ENCODE assay signal across 22 mouse cellular contexts in the genomic region with DNA sequence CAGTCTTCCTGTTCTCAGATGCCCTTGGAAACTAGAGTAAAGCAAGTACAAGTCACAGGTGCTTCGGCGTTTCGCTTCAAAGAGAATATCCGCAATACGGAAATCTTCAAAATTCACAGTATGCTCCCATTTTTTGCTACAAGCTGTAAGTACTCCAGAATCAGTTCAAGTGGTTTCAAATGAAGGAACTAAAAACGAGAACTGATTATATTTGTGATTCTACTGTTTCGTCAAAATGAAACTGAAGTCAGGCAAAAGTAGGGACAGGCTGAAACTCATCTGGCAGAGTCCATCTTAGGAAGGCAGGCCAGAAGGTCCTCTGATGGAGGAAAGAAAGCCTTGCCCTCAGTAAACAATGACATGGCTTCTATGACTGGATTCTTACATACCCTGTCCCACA. TPM values are rescaled to one million over a fixed set of nuclear protein-coding genes. Genes with fewer than 3 reads are reported as not detected.
DNase-seq lines count a peak whose midpoint lies in the region; ATAC-seq and TF ChIP-seq lines count a peak whose summit lies in the region.
"Had no signal": no experiment of that assay in that cellular context is flagged by ENCODE, and none has a peak within 500 bp of the region (broad histone marks: within the 10 kb centered on the region; RNA-seq: fewer than 3 reads in every experiment).

No protein-coding gene starts in this region.

- H3K27ac ChIP-seq in CH12.LX (ENCODE audit: insufficient read depth, low read depth): peak overlapping the region; percentile 78; the same call in 1 of the 2 replicates
- peak overlapping the region; percentile 37; the same call in 1 of the 2 replicates for H3K27ac ChIP-seq in brown adipose tissue, adult 24 weeks (replicated peaks; ENCODE audit: low read depth, low read length)
- H3K27ac ChIP-seq in midbrain, embryonic 15.5 days: no peak overlapping the region
- H3K27ac ChIP-seq: embryonic facial prominence, embryonic 10.5 days; embryonic facial prominence, embryonic 12.5 days; forebrain, embryonic 13.5 days; forebrain, embryonic 15.5 days had no signal

- TF ChIP-seq EP300 in CH12.LX (IDR thresholded peaks at IDR 0.05; ENCODE audit: low read length): peak; percentile 85

- peak; percentile 66 for DNase-seq in CH12.LX (ENCODE audit: extremely low read depth)
- DNase-seq in thymus, postnatal 4 days: no peak
- DNase-seq in frontal cortex, postnatal 25 days (ENCODE audit: low spot score in 2 of 2): no peak
- DNase-seq in natural killer cell, adult 2 months (ENCODE audit: low spot score in 2 of 2): no peak
- DNase-seq: adrenal gland, adult 8-10 months; adrenal gland, postnatal 14 days; adrenal gland, postnatal 36 days; B cell, adult 2 months; cerebellum, adult 11-12 months; cerebellum, postnatal 10 days; cerebellum, postnatal 25 days; forebrain, postnatal 0 days had no signal

- no peak overlapping the region for H3K4me3 ChIP-seq in CH12.LX (replicated peaks in 1 of 3; ENCODE audit: low read depth in 2 of 3, low read length in 2 of 3, poor library complexity in 1 of 3)
- H3K4me3 ChIP-seq in brown adipose tissue, adult 24 weeks (ENCODE audit: insufficient read depth, low read depth, low read length): no peak overlapping the region
- H3K4me3 ChIP-seq in midbrain, embryonic 15.5 days: no peak overlapping the region
- H3K4me3 ChIP-seq: embryonic facial prominence, embryonic 10.5 days; embryonic facial prominence, embryonic 12.5 days; forebrain, embryonic 13.5 days; forebrain, embryonic 15.5 days had no signal

- no peak for TF ChIP-seq POLR2A in CH12.LX (IDR thresholded peaks at IDR 0.05; ENCODE audit: low read depth, low read length)

- in situ Hi-C loops in CH12.LX (cut with MboI; ENCODE audit: low pct_ligation_motif_present, low pct_unique_long_range_greater_than_20kb, low sequenced_read_pairs): no loop called here

- no peak for TF ChIP-seq CTCF in CH12.LX (conservative IDR thresholded peaks at IDR 0.05 in 1 of 2, IDR thresholded peaks at IDR 0.05 in 1 of 2; ENCODE audit: low read depth in 2 of 2, low read length in 2 of 2)

- dilution Hi-C loops in CH12.LX (cut with MboI; ENCODE audit: extremely low pct_ligation_motif_present, extremely low pct_unique_long_range_greater_than_20kb, low sequenced_read_pairs): no loop called here

- peaks cover 0 to 15% of the 10 kb centered on the region in 2 experiments; a peak in 2 of 4 replicates for H3K4me1 ChIP-seq in CH12.LX (ENCODE audit: control insufficient read depth in 1 of 2, insufficient read depth in 2 of 2)
- no peaks in the 10 kb centered on the region for H3K4me1 ChIP-seq in brown adipose tissue, adult 24 weeks (ENCODE audit: control insufficient read depth, insufficient read depth, insufficient read length, low read length)
- H3K4me1 ChIP-seq in midbrain, embryonic 15.5 days: no peaks in the 10 kb centered on the region
- H3K4me1 ChIP-seq: embryonic facial prominence, embryonic 10.5 days; embryonic facial prominence, embryonic 12.5 days; forebrain, embryonic 13.5 days; forebrain, embryonic 15.5 days had no signal

- H3K79me2 ChIP-seq in CH12.LX (replicated peaks; ENCODE audit: control insufficient read depth, extremely low read depth, insufficient read depth, poor library complexity, severe bottlenecking): no peaks in the 10 kb centered on the region

- H3K9ac ChIP-seq in CH12.LX (ENCODE audit: insufficient read depth, low read depth): peak overlapping the region; percentile 32
- H3K9ac ChIP-seq in midbrain, embryonic 15.5 days: no peak overlapping the region
- H3K9ac ChIP-seq: embryonic facial prominence, embryonic 12.5 days; forebrain, embryonic 13.5 days; forebrain, embryonic 15.5 days; forebrain, postnatal 0 days had no signal

- H3K36me3 ChIP-seq in CH12.LX (replicated peaks in 1 of 2; ENCODE audit: control insufficient read depth in 1 of 2, insufficient read depth in 1 of 2, low read length in 1 of 2): peaks cover 5 to 28% of the 10 kb centered on the region in 2 experiments
- peaks cover 5% of the 10 kb centered on the region; the same call in 1 of the 2 replicates for H3K36me3 ChIP-seq in midbrain, embryonic 15.5 days (replicated peaks)

- ATAC-seq in megakaryocyte, adult 5-6 weeks (ENCODE audit: poor library complexity, severe bottlenecking): 0 out of 2 replicates have a peak, but pooled peaks have one; percentile 7
- ATAC-seq in midbrain, embryonic 15.5 days (replicated peaks): no peak
- ATAC-seq: activated CD4-positive, CD25-positive, alpha-beta regulatory T cell, adult 4 months; CD4-positive, CD25-positive, alpha-beta regulatory T cell, adult 4 months; forebrain, embryonic 13.5 days; forebrain, embryonic 15.5 days; forebrain, postnatal 0 days; Patski had no signal

- 0 out of 2 replicates have a peak overlapping the region, but pooled peaks have one; percentile 21 for H3K4me2 ChIP-seq in CH12.LX (ENCODE audit: insufficient read depth, low read depth, poor library complexity, severe bottlenecking)
- no peak overlapping the region for H3K4me2 ChIP-seq in midbrain, embryonic 15.5 days
- H3K4me2 ChIP-seq: embryonic facial prominence, embryonic 12.5 days; forebrain, embryonic 13.5 days; forebrain, embryonic 15.5 days had no signal

- 93% methylated on average over 7 of the region's 7 CpGs for WGBS in midbrain, embryonic 15.5 days

- H3K9me3 ChIP-seq in CH12.LX (replicated peaks; ENCODE audit: low read length): no peaks in the 10 kb centered on the region
- H3K9me3 ChIP-seq in midbrain, embryonic 15.5 days: no peaks in the 10 kb centered on the region
- H3K9me3 ChIP-seq: embryonic facial prominence, embryonic 10.5 days; embryonic facial prominence, embryonic 12.5 days; forebrain, embryonic 13.5 days; forebrain, embryonic 15.5 days had no signal

- no peak for TF ChIP-seq RAD21 in CH12.LX (IDR thresholded peaks at IDR 0.05; ENCODE audit: low read depth, low read length)

- no peaks in the 10 kb centered on the region for H3K27me3 ChIP-seq in CH12.LX (replicated peaks)
- H3K27me3 ChIP-seq in midbrain, embryonic 15.5 days (replicated peaks): no peaks in the 10 kb centered on the region
- H3K27me3 ChIP-seq: forebrain, embryonic 13.5 days; forebrain, embryonic 15.5 days had no signal

TF ChIP-seq in CH12.LX, 34 proteins besides CTCF, POLR2A, EP300 and RAD21:
- no peak for TF ChIP-seq MXI1 (IDR thresholded peaks at IDR 0.05; ENCODE audit: low read depth, low read length)
- TF ChIP-seq USF1 (IDR thresholded peaks at IDR 0.05; ENCODE audit: low read depth, low read length): no peak
- no peak for TF ChIP-seq SIN3A (IDR thresholded peaks at IDR 0.05; ENCODE audit: low read length)
- TF ChIP-seq IRF4 (IDR thresholded peaks at IDR 0.05; ENCODE audit: low read depth, low read length): peak; percentile 89
- TF ChIP-seq JUND (conservative IDR thresholded peaks at IDR 0.05; ENCODE audit: low read depth, low read length): peak; percentile 84
- TF ChIP-seq MEF2A (IDR thresholded peaks at IDR 0.05; ENCODE audit: borderline replicate concordance, low read depth, low read length): peak; percentile 62; the same call in 1 of the 2 replicates
- 0 out of 2 replicates have a peak, but pooled peaks have one; percentile 17 for TF ChIP-seq MAFK (IDR thresholded peaks at IDR 0.05; ENCODE audit: insufficient replicate concordance, low read length)
- TF ChIP-seq E2F4 (IDR thresholded peaks at IDR 0.05; ENCODE audit: insufficient replicate concordance, low read depth, low read length): no peak
- 0 out of 2 replicates have a peak, but pooled peaks have one; percentile 26 for TF ChIP-seq NRF1 (IDR thresholded peaks at IDR 0.05; ENCODE audit: low read depth, low read length)
- peak; percentile 30; the same call in 1 of the 2 replicates for TF ChIP-seq BHLHE40 (IDR thresholded peaks at IDR 0.05; ENCODE audit: low read depth, low read length)
- peak; percentile 45; the same call in 1 of the 2 replicates for TF ChIP-seq ELF1 (IDR thresholded peaks at IDR 0.05; ENCODE audit: low read depth, low read length)
- TF ChIP-seq MYC (IDR thresholded peaks at IDR 0.05; ENCODE audit: low read depth, low read length): no peak; the same call in 1 of the 2 replicates
- TF ChIP-seq RCOR1 (conservative IDR thresholded peaks at IDR 0.05; ENCODE audit: low read depth, low read length): 0 out of 2 replicates have a peak, but pooled peaks have one; percentile 32
- peak; percentile 70 for TF ChIP-seq JUN (IDR thresholded peaks at IDR 0.05; ENCODE audit: insufficient read depth, low read depth, low read length)
- TF ChIP-seq ZNF384 (IDR thresholded peaks at IDR 0.05; ENCODE audit: low read depth, low read length): no peak
- TF ChIP-seq TBP (conservative IDR thresholded peaks at IDR 0.05; ENCODE audit: low read depth, low read length): no peak
- 0 out of 2 replicates have a peak, but pooled peaks have one; percentile 57 for TF ChIP-seq TCF12 (IDR thresholded peaks at IDR 0.05; ENCODE audit: low read depth, low read length)
- no peak for TF ChIP-seq USF2 (conservative IDR thresholded peaks at IDR 0.05; ENCODE audit: low read depth, low read length)
- no peak for TF ChIP-seq ZKSCAN1 (IDR thresholded peaks at IDR 0.05; ENCODE audit: borderline replicate concordance, low read depth, low read length)
- TF ChIP-seq MAX (IDR thresholded peaks at IDR 0.05; ENCODE audit: low read length): no peak
- TF ChIP-seq PAX5 (IDR thresholded peaks at IDR 0.05; ENCODE audit: low read length): no peak

RNA-seq across cellular contexts. Expression of a gene that starts 40.3 kb away (rescaled TPM):
- total RNA-seq in CH12.LX (2012; rRNA removed): 25.5 and 26.2 TPM in 2 replicates
- 40.6 and 43.5 TPM in 2 replicates for total RNA-seq in CH12.LX (2014; rRNA removed)
- 22.4 and 26.0 TPM in 2 replicates for polyA plus RNA-seq in CH12.LX (2012; ENCODE audit: insufficient read length, low read depth)
- polyA plus RNA-seq in brown adipose tissue, adult 24 weeks (2012; ENCODE audit: insufficient read depth, insufficient read length, missing spikeins): 14.7 and 15.0 TPM in 2 replicates
- total RNA-seq in megakaryocyte, adult 5-6 weeks (2015): 50.4 and 57.7 TPM in 2 replicates
- total RNA-seq in megakaryocyte, adult 5-6 weeks (2017): 33.8 and 34.6 TPM in 2 replicates
- polyA plus RNA-seq in midbrain, embryonic 15.5 days (2015; fragmentation: Nextera tagmentation; extraction: Ambion mirVana): 23.7 and 27.0 TPM in 2 replicates

RNA-seq across cellular contexts. Expression of a gene that starts 48.1 kb away (rescaled TPM):
- total RNA-seq in CH12.LX (2012; rRNA removed) (10.3 and 11.8 TPM in 2 replicates), CH12.LX (2014; rRNA removed) (12.7 and 15.0 TPM in 2 replicates)
- 16.7 and 18.3 TPM in 2 replicates for polyA plus RNA-seq in CH12.LX (2012; ENCODE audit: insufficient read length, low read depth)
- 8.1 and 8.8 TPM in 2 replicates for polyA plus RNA-seq in brown adipose tissue, adult 24 weeks (2012; ENCODE audit: insufficient read depth, insufficient read length, missing spikeins)
- 72.2 and 73.8 TPM in 2 replicates for total RNA-seq in megakaryocyte, adult 5-6 weeks (2015)
- 23.7 and 26.1 TPM in 2 replicates for total RNA-seq in megakaryocyte, adult 5-6 weeks (2017)
- 13.5 and 14.3 TPM in 2 replicates for polyA plus RNA-seq in midbrain, embryonic 15.5 days (2015; fragmentation: Nextera tagmentation; extraction: Ambion mirVana)
